Comparison of ENCODE assay signal across 27 mouse cellular contexts in genomic region chr9:75375606-75376005, GRCm38 (mm10). TPM values are rescaled to one million over a fixed set of nuclear protein-coding genes. Genes with fewer than 3 reads are reported as not detected.
DNase-seq lines count a peak whose midpoint lies in the region; ATAC-seq and TF ChIP-seq lines count a peak whose summit lies in the region.
"Had no signal": no experiment of that assay in that cellular context is flagged by ENCODE, and none has a peak within 500 bp of the region (broad histone marks: within the 10 kb centered on the region; RNA-seq: fewer than 3 reads in every experiment).

No protein-coding gene starts in this region.

- no peaks in the 10 kb centered on the region for H3K4me1 ChIP-seq in cerebellum, adult 2 months (ENCODE audit: control insufficient read depth, insufficient read depth, low read length)
- peaks cover 75% of the 10 kb centered on the region for H3K4me1 ChIP-seq in E14TG2a.4 (replicated peaks; ENCODE audit: low read depth, low read length)
- no peaks in the 10 kb centered on the region for H3K4me1 ChIP-seq in forebrain, embryonic 12.5 days
- H3K4me1 ChIP-seq: embryonic facial prominence, embryonic 13.5 days; hindbrain, embryonic 10.5 days; midbrain, embryonic 15.5 days had no signal

- 15% methylated on average over 9 of the region's 9 CpGs for WGBS in cerebellum, adult 2 months
- WGBS in forebrain, embryonic 12.5 days: 94% methylated on average over 9 of the region's 9 CpGs

- no peak for ATAC-seq in monocyte, adult 5-6 weeks (replicated peaks; ENCODE audit: insufficient number of reproducible peaks, low FRiP score, low TSS enrichment, poor library complexity, severe bottlenecking)
- ATAC-seq in forebrain, embryonic 12.5 days (ENCODE audit: low FRiP score): no peak
- ATAC-seq: forebrain, postnatal 0 days; midbrain, embryonic 15.5 days had no signal

- no peak overlapping the region for H3K9ac ChIP-seq in forebrain, embryonic 12.5 days
- H3K9ac ChIP-seq: embryonic facial prominence, embryonic 13.5 days; forebrain, postnatal 0 days; midbrain, embryonic 15.5 days had no signal

- no peaks in the 10 kb centered on the region for H3K27me3 ChIP-seq in cerebellum, adult 2 months (ENCODE audit: control insufficient read depth, insufficient read depth, low read length)
- no peaks in the 10 kb centered on the region for H3K27me3 ChIP-seq in E14TG2a.4 (ENCODE audit: insufficient read depth, low read length)
- H3K27me3 ChIP-seq in forebrain, embryonic 12.5 days: no peaks in the 10 kb centered on the region
- H3K27me3 ChIP-seq: embryonic facial prominence, embryonic 13.5 days; midbrain, embryonic 15.5 days had no signal

- peaks cover 7% of the 10 kb centered on the region; the same call in 1 of the 2 replicates for H3K9me3 ChIP-seq in E14TG2a.4 (ENCODE audit: low read length)
- no peaks in the 10 kb centered on the region for H3K9me3 ChIP-seq in forebrain, embryonic 12.5 days
- H3K9me3 ChIP-seq: embryonic facial prominence, embryonic 13.5 days; midbrain, embryonic 15.5 days had no signal

- TF ChIP-seq CTCF in cerebellum, adult 2 months (IDR thresholded peaks at IDR 0.05; ENCODE audit: borderline replicate concordance, insufficient read depth, low read depth, low read length): no peak
- no peak for TF ChIP-seq CTCF in E14TG2a.4 (conservative IDR thresholded peaks at IDR 0.05; ENCODE audit: low read length)

- H3K27ac ChIP-seq in cerebellum, adult 2 months (ENCODE audit: insufficient read depth, low read length): no peak overlapping the region
- no peak overlapping the region for H3K27ac ChIP-seq in forebrain, embryonic 12.5 days
- H3K27ac ChIP-seq: embryonic facial prominence, embryonic 13.5 days; hindbrain, embryonic 10.5 days; kidney, postnatal 0 days; midbrain, embryonic 15.5 days; stomach, postnatal 0 days had no signal

- H3K36me3 ChIP-seq in E14TG2a.4 (ENCODE audit: insufficient read depth, low read length): no peaks in the 10 kb centered on the region
- H3K36me3 ChIP-seq in forebrain, embryonic 12.5 days (replicated peaks): no peaks in the 10 kb centered on the region
- H3K36me3 ChIP-seq: embryonic facial prominence, embryonic 13.5 days; G1E; hindbrain, embryonic 10.5 days; midbrain, embryonic 15.5 days had no signal

- peak; percentile 41 to 62 for DNase-seq in cerebellum, adult 2 months
- no peak for DNase-seq in cerebellum, adult 8-10 months
- peak; percentile 17 for DNase-seq in ZHBTc4 (ENCODE audit: low read depth, low spot score)
- peak; percentile 61 to 81 for DNase-seq in cerebellum, postnatal 14 days
- DNase-seq: adrenal gland, postnatal 10 days; forebrain, postnatal 0 days; gastrocnemius, postnatal 36 days; kidney, adult 18-20 months; liver; lung, postnatal 10 days had no signal

- no peak overlapping the region for H3K4me2 ChIP-seq in forebrain, embryonic 12.5 days
- H3K4me2 ChIP-seq: embryonic facial prominence, embryonic 13.5 days; midbrain, embryonic 15.5 days had no signal

- TF ChIP-seq POLR2A in cerebellum, adult 2 months (IDR thresholded peaks at IDR 0.05; ENCODE audit: borderline replicate concordance, insufficient read depth, low read length): no peak

- no peak overlapping the region for H3K4me3 ChIP-seq in cerebellum, adult 2 months (replicated peaks; ENCODE audit: insufficient read depth, low read depth, low read length)
- H3K4me3 ChIP-seq in E14TG2a.4 (replicated peaks; ENCODE audit: low read length): peak overlapping the region; percentile 52; the same call in 1 of the 2 replicates
- no peak overlapping the region for H3K4me3 ChIP-seq in forebrain, embryonic 12.5 days (replicated peaks)
- H3K4me3 ChIP-seq: embryonic facial prominence, embryonic 13.5 days; hindbrain, embryonic 10.5 days; midbrain, embryonic 15.5 days had no signal

RNA-seq across cellular contexts. Expression of gene Bcl2l10, which starts 28.0 kb away (rescaled TPM):
- 0.17 and 0.25 TPM in 2 replicates for polyA plus RNA-seq in cerebellum, adult 2 months (2012; rRNA removed)
- not detected in 3 replicates for total RNA-seq in monocyte, adult 5-6 weeks (2017)
- not detected in 2 replicates for polyA plus RNA-seq in forebrain, embryonic 12.5 days (2016; fragmentation: Nextera tagmentation; extraction: Ambion mirVana)
- total RNA-seq: forebrain, postnatal 0 days; gastrocnemius, postnatal 36 days; heart, adult 8-10 months; layer of hippocampus, adult 18-20 months; left cerebral cortex, postnatal 25 days; megakaryocyte, adult 5-6 weeks had no signal
- polyA plus RNA-seq: embryonic facial prominence, embryonic 13.5 days; forebrain, postnatal 0 days; G1E; heart, embryonic 16.5 days; hindbrain, embryonic 10.5 days; kidney, postnatal 0 days; liver, embryonic 16.5 days; midbrain, embryonic 15.5 days; neural tube, embryonic 11.5 days; stomach, postnatal 0 days; thymus, postnatal 0 days had no signal

RNA-seq across cellular contexts. Expression of gene Mapk6, which starts 34.2 kb away (rescaled TPM):
- 71.3 and 76.0 TPM in 2 replicates for polyA plus RNA-seq in cerebellum, adult 2 months (2012; rRNA removed)
- 51.7 to 80.9 TPM (median 59.9 TPM) in 3 replicates for total RNA-seq in monocyte, adult 5-6 weeks (2017)
- 167 and 177 TPM in 2 replicates for polyA plus RNA-seq in forebrain, embryonic 12.5 days (2016; fragmentation: Nextera tagmentation; extraction: Ambion mirVana)
